Mouse (Mus musculus): ENCODE data around the gene Il19.

DNA sequence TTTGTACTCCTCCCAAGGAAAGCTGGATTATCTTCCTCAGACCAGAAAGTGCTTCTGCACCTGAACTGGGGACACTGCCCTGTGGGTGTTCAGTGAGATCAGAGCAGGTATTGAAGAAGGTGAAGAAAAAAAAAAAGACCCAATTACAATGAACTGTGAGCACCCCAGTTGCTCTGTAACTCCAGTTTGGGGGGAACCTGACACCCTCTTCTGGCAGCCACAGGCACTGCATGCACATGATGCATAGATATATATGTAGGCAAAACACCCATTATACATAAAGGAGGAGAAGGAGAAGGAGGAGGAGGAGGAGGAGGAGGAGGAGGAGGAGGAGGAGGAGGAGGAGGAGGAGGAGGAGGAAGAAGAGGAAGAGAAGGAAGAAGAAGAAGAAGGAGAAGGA, 13.4 kb downstream of the Il19 start:
- TF ChIP-seq GATA1 (IDR thresholded peaks at IDR 0.05; ENCODE audit: borderline replicate concordance, low read length), result no peak
- TF ChIP-seq FLI1 (IDR thresholded peaks at IDR 0.05; ENCODE audit: low read length), result no peak
